Mouse (Mus musculus) B cell, adult 67 days (primary cell): ENCODE measurements around the gene Klhl5. TPM values are rescaled to one million over a fixed set of nuclear protein-coding genes. Genes with fewer than 3 reads are reported as not detected.

Experiments used
- total RNA-seq, 2 experiments: library from RNA; stranded (reverse); gene quantifications; 4 replicates each; pipeline ENCODE4 v1.2.4; 2023

Gene Klhl5
- total RNA-seq, result 10 to 100 TPM; 19.9 to 24.3 TPM

GRCm38 (mm10) chr5:65106876-65107772 lies at the start of gene Klhl5:
TSS of gene Klhl5 (plus strand) at chr5:65107539.

DNA sequence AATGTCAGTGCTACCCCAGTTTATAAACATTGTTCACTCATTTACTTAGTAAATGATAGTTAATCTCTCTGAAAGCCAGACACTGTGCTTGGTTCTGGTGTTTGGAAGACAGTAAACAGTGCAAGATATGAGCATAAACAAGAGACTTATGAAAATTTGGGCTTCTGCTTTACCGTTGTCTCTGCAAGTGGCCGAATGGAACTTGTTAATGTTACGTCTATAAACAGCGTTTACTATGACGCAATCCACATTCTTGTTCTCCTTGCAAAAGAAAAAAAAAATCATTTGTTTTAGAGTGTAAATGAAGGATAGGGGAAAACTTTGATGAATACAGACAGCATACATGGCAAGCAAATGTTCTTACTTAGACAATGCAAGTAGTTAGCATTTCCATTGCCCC lies 15.4 kb upstream of the Klhl5 start, which contains the start of gene Tmem156:
Tmem156 (minus strand) TSS at position 212 of the 400 bp plus-strand sequence.

GRCm38 (mm10) chr5:65199346-65200128 lies 92.2 kb downstream of the Klhl5 start, which contains the start of gene Wdr19:
TSS of gene Wdr19 (plus strand) at chr5:65199696.

Other genes starting within 250 kb of the Klhl5 start
- gene Tlr1, start 174.0 kb upstream of the Klhl5 start, total RNA-seq, result 100 to 1,000 TPM; 120 to 137 TPM
- 10 to 100 TPM; 22.8 to 25.7 TPM for gene Tlr6, start 147.4 kb upstream of the Klhl5 start, total RNA-seq
- gene Fam114a1, start 137.5 kb upstream of the Klhl5 start, total RNA-seq, result 1 to 10 TPM; 4.3 to 4.6 TPM
- 10 to 100 TPM; 22.8 to 32.9 TPM for gene Tmem156, start 15.4 kb upstream of the Klhl5 start, total RNA-seq
- gene Wdr19, start 92.2 kb downstream of the Klhl5 start, total RNA-seq, result 1 to 10 TPM; 1.4 to 2.2 TPM
- gene Rfc1, start 228.1 kb downstream of the Klhl5 start, total RNA-seq, result 100 to 1,000 TPM in 1 of 2 experiments, 10 to 100 TPM in 1; 92.0 to 113 TPM
- gene Klb, start 240.8 kb downstream of the Klhl5 start, total RNA-seq, result not detected